Mouse (Mus musculus) G1E (cell line): ENCODE measurements around the gene Sbno2.

Experiments
- CTCF ChIP-seq: IDR thresholded peaks from 2 replicates; pipeline ENCODE4 v1.5.1; 2012; ENCODE audit warnings: low read depth, low read length, inconsistent platforms, mixed read lengths
- POLR2AphosphoS5 ChIP-seq: IDR thresholded peaks from 2 replicates; pipeline ENCODE4 v1.6.1; 2012; ENCODE audit warnings: low read depth, low read length, inconsistent platforms; ENCODE audit not compliant: insufficient replicate concordance

GRCm38 (mm10) chr10:80035148-80035547, 70.2 kb downstream of the Sbno2 start:
- TF ChIP-seq CTCF: no peak
- 0 out of 2 replicates have a peak, but pooled peaks have one; percentile 57 for TF ChIP-seq POLR2AphosphoS5
